Mouse (Mus musculus): ENCODE measurements around the gene Rusc2.

DNA sequence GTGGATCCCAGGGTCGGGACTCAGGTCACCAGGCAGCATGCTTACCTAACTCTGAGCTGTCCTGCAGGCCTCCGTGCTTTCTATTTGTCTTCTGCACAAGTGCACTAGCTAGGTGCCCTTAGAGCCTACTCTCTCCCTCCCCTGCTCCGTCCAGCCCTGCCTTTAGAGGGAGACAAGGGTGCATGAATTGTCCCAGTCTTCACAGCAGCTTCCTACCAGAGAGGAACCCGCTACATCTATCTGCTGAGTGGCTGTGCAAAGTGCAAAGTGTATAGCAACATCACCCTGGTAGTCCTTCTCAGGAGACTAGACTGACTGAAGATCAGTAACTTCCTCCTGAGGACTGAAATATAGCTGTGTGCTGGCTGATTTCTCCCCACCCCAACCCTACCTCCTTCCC, 9.6 kb upstream of the Rusc2 start:
- TF ChIP-seq CTCF (IDR thresholded peaks at IDR 0.05; ENCODE audit: low read depth) (peak; percentile 50), EP300 (optimal IDR thresholded peaks at IDR 0.05) (no peak)

Data from stomach, postnatal 0 days (tissue).